Mouse (Mus musculus) forebrain, embryonic 16.5 days (tissue): ENCODE data around the gene Zc3h10. TPM values are rescaled to one million over a fixed set of nuclear protein-coding genes. Genes with fewer than 3 reads are reported as not detected.

Experiments
- ATAC-seq: fragments of 200-750 bp; cut with Nextera tagmentation; 2 replicates; pipeline ENCODE4 v1.8.0; 2017; ENCODE audit warnings: mild to moderate bottlenecking, moderate library complexity
- H3K27ac ChIP-seq: fragments of 300-500 bp; sonication (generic); 2 replicates; pipeline ENCODE4 v1.5.1; 2014; ENCODE audit warnings: low read length, control low read depth
- H3K27me3 ChIP-seq: fragments of 300-500 bp; sonication (generic); replicated peaks from 2 replicates; pipeline ENCODE4 v1.6.1; 2014; ENCODE audit warnings: low read length; ENCODE audit not compliant: control insufficient read depth, insufficient read depth
- H3K36me3 ChIP-seq: fragments of 300-500 bp; sonication (generic); 2 replicates; pipeline ENCODE4 v1.6.1; 2014; ENCODE audit not compliant: control insufficient read depth, insufficient read depth
- H3K4me1 ChIP-seq: fragments of 300-500 bp; sonication (generic); replicated peaks from 2 replicates; pipeline ENCODE4 v1.6.1; 2014; ENCODE audit warnings: low read length; ENCODE audit not compliant: control insufficient read depth, insufficient read depth
- H3K4me2 ChIP-seq: fragments of 300-500 bp; sonication (generic); 2 replicates; pipeline ENCODE4 v1.6.1; 2014; ENCODE audit warnings: mild to moderate bottlenecking, low read length, control low read depth
- H3K4me3 ChIP-seq: fragments of 300-500 bp; sonication (generic); replicated peaks from 2 replicates; pipeline ENCODE4 v1.5.1; 2014; ENCODE audit warnings: mild to moderate bottlenecking, low read length, control low read depth
- H3K9ac ChIP-seq: fragments of 300-500 bp; sonication (generic); replicated peaks from 2 replicates; pipeline ENCODE4 v1.6.1; 2014; ENCODE audit warnings: low read depth, low read length, control low read depth
- H3K9me3 ChIP-seq: fragments of 300-500 bp; sonication (generic); 2 replicates; pipeline ENCODE4 v1.6.1; 2016; ENCODE audit warnings: low read length; ENCODE audit not compliant: control insufficient read depth
- WGBS: fragments of 180-500 bp; shearing (Covaris S2); extraction: QIAGEN DNeasy Blood & Tissue Kit; methylation state at CpG from one replicate; pipeline ENCODE4 v1.1.7; 2014; 5-methylcytosine and 5-hydroxymethylcytosine counted together
- polyA plus RNA-seq: library from polyadenylated mRNA; unstranded; fragments of >200 nt; fragmentation: Nextera tagmentation; extraction: Ambion mirVana; gene quantifications from 2 replicates; pipeline ENCODE4 v1.2.1, GENCODE M21; 2015

Gene Zc3h10
- polyA plus RNA-seq, 1 experiment from 2014 or later, result 20.9 TPM

GRCm38 (mm10) chr10:128586546-128586945, 39.0 kb upstream of the Zc3h10 start:
- H3K9ac ChIP-seq, result no peak overlapping the region
- H3K9me3 ChIP-seq, result no peaks in the 10 kb centered on the region
- WGBS, result 14% methylated on average over 1 of the region's 1 CpGs
- no peaks in the 10 kb centered on the region for H3K36me3 ChIP-seq
- no peak overlapping the region for H3K27ac ChIP-seq
- H3K4me2 ChIP-seq, result no peak overlapping the region
- ATAC-seq, result no peak
- H3K27me3 ChIP-seq, result peaks cover 21% of the 10 kb centered on the region
- H3K4me1 ChIP-seq, result peaks cover 8% of the 10 kb centered on the region
- no peak overlapping the region for H3K4me3 ChIP-seq

DNA sequence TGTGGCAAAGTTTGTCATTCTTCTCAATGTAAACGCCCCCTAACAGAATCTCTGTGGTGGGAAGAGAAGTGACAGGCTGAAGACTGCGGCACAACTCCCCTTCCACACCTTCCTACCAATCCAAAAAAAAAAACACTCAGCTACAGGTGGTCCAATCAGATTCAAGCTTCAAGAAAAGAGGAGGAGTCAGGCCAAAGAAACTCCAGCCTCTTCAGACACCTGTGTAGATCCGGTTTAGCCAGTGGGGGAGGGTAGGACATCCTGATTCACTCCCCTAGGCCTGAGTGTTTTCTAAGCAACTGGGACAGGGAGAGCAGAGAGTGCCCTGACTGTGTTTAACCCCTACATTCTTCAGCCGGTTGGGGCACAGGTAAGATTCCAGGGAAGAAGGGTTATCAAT, 36.8 kb upstream of the Zc3h10 start:
- peaks cover 17% of the 10 kb centered on the region for H3K27me3 ChIP-seq
- no peak for ATAC-seq

DNA sequence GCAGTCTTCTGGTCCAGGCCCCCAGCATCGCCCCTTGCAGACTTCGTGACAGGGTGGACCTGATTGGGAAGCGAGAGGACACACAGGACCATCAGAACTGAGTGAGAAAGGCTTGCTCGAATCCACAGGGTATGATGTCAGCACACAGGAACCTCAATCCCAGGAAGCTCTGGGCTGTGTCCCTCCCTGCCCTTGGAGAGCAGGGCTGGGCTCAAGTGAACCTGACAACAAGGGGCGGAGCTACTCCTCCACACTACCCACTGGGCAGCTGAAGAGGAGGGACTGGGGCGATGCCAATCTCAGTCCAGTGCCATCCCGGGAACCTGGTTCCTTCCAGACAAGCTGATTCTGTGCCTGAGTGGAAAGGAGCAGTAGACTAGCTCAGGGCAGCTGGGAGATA, 36.1 kb upstream of the Zc3h10 start:
- Histone ChIP-seq H3K4me2 (no peak overlapping the region), H3K27ac (no peak overlapping the region), H3K9me3 (no peaks in the 10 kb centered on the region), H3K27me3 (peaks cover 10% of the 10 kb centered on the region), H3K4me1 (no peaks in the 10 kb centered on the region), H3K36me3 (no peaks in the 10 kb centered on the region), H3K9ac (no peak overlapping the region), H3K4me3 (no peak overlapping the region)
- ATAC-seq, result no peak
- WGBS, result 16% methylated on average over 7 of the region's 7 CpGs

More for the DNA sequence above, 36.8 kb upstream of the Zc3h10 start:
- no peak overlapping the region for H3K9ac ChIP-seq
- no peak overlapping the region for H3K4me2 ChIP-seq
- peaks cover 4% of the 10 kb centered on the region for H3K4me1 ChIP-seq
- H3K4me3 ChIP-seq, result no peak overlapping the region
- H3K36me3 ChIP-seq, result no peaks in the 10 kb centered on the region
- H3K27ac ChIP-seq, result no peak overlapping the region
- WGBS, result 14% methylated on average over 4 of the region's 4 CpGs
- H3K9me3 ChIP-seq, result no peaks in the 10 kb centered on the region

- Histone ChIP-seq H3K9ac (no peak overlapping the region), H3K36me3 (no peaks in the 10 kb centered on the region), H3K27me3 (no peaks in the 10 kb centered on the region), H3K4me2 (no peak overlapping the region), H3K4me1 (no peaks in the 10 kb centered on the region), H3K4me3 (no peak overlapping the region), H3K9me3 (no peaks in the 10 kb centered on the region), H3K27ac (no peak overlapping the region)
- no peak for ATAC-seq
- WGBS, result 85% methylated on average over 4 of the region's 4 CpGs
Measured at GRCm38 (mm10) chr10:128579731-128580130, 32.2 kb upstream of the Zc3h10 start.

GRCm38 (mm10) chr10:128579298-128579697, 31.7 kb upstream of the Zc3h10 start:
- no peaks in the 10 kb centered on the region for H3K9me3 ChIP-seq
- H3K4me2 ChIP-seq, result no peak overlapping the region
- ATAC-seq, result no peak
- H3K4me1 ChIP-seq, result no peaks in the 10 kb centered on the region
- H3K4me3 ChIP-seq, result no peak overlapping the region
- H3K27ac ChIP-seq, result no peak overlapping the region
- no peaks in the 10 kb centered on the region for H3K36me3 ChIP-seq
- H3K27me3 ChIP-seq, result no peaks in the 10 kb centered on the region
- H3K9ac ChIP-seq, result no peak overlapping the region
- 86% methylated on average over 3 of the region's 3 CpGs for whole genome bisulfite sequencing

DNA sequence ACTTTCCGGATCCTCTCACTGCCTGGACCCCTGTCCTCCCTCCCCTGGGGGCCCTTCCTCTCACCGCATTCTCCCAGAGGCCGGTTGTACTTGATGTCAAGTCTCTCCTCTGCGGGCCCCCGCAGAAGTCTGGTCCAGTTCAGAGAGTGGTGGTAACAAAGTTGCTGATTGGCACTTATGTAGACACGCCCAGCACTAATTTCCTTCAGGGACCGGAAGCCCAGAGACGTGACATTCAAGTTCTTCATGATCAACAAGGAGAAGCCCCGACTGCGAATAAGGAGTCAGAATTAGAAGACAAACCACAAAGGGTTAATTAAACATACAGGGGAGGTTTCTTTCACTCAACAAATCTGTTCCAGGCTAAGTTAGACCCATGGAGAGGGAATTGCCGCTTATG, 30.8 kb upstream of the Zc3h10 start:
- no peak overlapping the region for H3K27ac ChIP-seq
- no peak overlapping the region for H3K9ac ChIP-seq
- H3K9me3 ChIP-seq, result no peaks in the 10 kb centered on the region
- 75% methylated on average over 11 of the region's 11 CpGs for WGBS
- no peak for ATAC-seq
- H3K36me3 ChIP-seq, result no peaks in the 10 kb centered on the region
- H3K4me2 ChIP-seq, result no peak overlapping the region
- H3K4me3 ChIP-seq, result no peak overlapping the region
- no peaks in the 10 kb centered on the region for H3K4me1 ChIP-seq
- H3K27me3 ChIP-seq, result no peaks in the 10 kb centered on the region

- no peak overlapping the region for H3K4me3 ChIP-seq
- H3K4me2 ChIP-seq, result no peak overlapping the region
- ATAC-seq, result no peak
- no peaks in the 10 kb centered on the region for H3K4me1 ChIP-seq
- 97% methylated on average over 2 of the region's 2 CpGs for WGBS
- H3K9me3 ChIP-seq, result no peaks in the 10 kb centered on the region
- H3K9ac ChIP-seq, result no peak overlapping the region
- H3K36me3 ChIP-seq, result no peaks in the 10 kb centered on the region
- no peaks in the 10 kb centered on the region for H3K27me3 ChIP-seq
- no peak overlapping the region for H3K27ac ChIP-seq
Measured at GRCm38 (mm10) chr10:128575063-128575462, 27.5 kb upstream of the Zc3h10 start.

GRCm38 (mm10) chr10:128565788-128566531, 18.4 kb upstream of the Zc3h10 start, which contains the start of gene Pa2g4:
Gene Pa2g4, minus strand, starts transcription at chr10:128565987.
- peak within 1 kb of the TSS; percentile 98 for H3K4me2 ChIP-seq
- H3K4me3 ChIP-seq, result peak within 1 kb of the TSS; percentile 96
- no peaks in the 10 kb centered on the region for H3K9me3 ChIP-seq
- H3K4me1 ChIP-seq, result peaks cover 16% of the 10 kb centered on the region
- WGBS, result under 1% methylated on average over 58 of the region's 58 CpGs
- no peaks in the 10 kb centered on the region for H3K27me3 ChIP-seq
- peak; percentile 99 for ATAC-seq
- peak within 1 kb of the TSS; percentile 96 for H3K27ac ChIP-seq
- H3K36me3 ChIP-seq, result peaks cover 11% of the 10 kb centered on the region
- H3K9ac ChIP-seq, result peak within 1 kb of the TSS; percentile 92

DNA sequence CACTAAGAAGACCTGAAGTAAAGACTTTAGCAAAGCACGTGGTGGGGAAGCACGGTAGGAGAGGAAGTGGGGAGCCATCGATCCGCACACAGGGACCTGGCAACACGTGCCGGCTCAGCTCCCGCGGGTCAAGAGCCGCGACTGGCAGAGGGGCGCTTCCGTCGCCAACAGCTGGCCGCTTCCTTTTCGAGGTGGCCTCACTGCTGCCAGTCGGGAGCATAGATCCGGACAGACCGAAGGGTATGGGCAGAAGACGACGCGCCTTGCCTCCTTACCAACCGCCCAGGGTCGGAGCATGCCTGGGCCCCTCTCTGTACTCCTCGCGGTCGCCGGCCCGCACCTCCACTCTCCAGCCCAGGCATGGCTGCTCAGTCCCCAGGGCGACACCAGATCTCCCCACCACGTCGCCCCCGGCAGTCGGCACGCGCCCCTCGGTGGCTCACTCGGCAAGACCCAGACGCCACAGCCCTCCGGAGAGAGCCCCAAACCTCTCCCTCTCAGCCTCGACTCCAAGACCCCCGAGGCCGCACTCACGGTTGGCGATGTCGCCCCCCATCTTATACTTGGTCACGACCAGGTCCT, 17.7 kb upstream of the Zc3h10 start:
- H3K9ac ChIP-seq, result peak overlapping the region; percentile 92
- H3K36me3 ChIP-seq, result peaks cover 17% of the 10 kb centered on the region
- WGBS, result under 1% methylated on average over 46 of the region's 46 CpGs
- H3K4me1 ChIP-seq, result peaks cover 16% of the 10 kb centered on the region
- ATAC-seq, result peak; percentile 22
- peak overlapping the region; percentile 92 for H3K27ac ChIP-seq
- no peaks in the 10 kb centered on the region for H3K27me3 ChIP-seq
- H3K4me2 ChIP-seq, result peak overlapping the region; percentile 98
- no peaks in the 10 kb centered on the region for H3K9me3 ChIP-seq
- H3K4me3 ChIP-seq, result peak overlapping the region; percentile 96
